Mouse (Mus musculus) liver, embryonic 14.5 days (tissue): Measurements from ENCODE around the gene Actrt2.

ENCODE experiments used
- CTCF ChIP-seq: IDR thresholded peaks from 2 replicates; pipeline ENCODE4 v1.5.1; 2016; ENCODE audit warnings: antibody characterized with exemption, low read depth, control low read depth
- EP300 ChIP-seq: IDR thresholded peaks from 2 replicates; pipeline ENCODE4 v1.6.1; 2016; ENCODE audit warnings: antibody characterized with exemption, low read depth

- no peak for TF ChIP-seq CTCF
- no peak for TF ChIP-seq EP300
These were observed 31.0 kb upstream of the Actrt2 start for GRCm38 (mm10) chr4:154698631-154699030.
